Mouse (Mus musculus): Measurements from ENCODE around the gene Dnajc6. TPM values are rescaled to one million over a fixed set of nuclear protein-coding genes. Genes with fewer than 3 reads are reported as not detected.
A peak's percentile ranks its signal among the peaks of the same experiment; 100 is the strongest.

The Dnajc6 gene
- polyA plus RNA-seq, 1 experiment from 2014 or later = 1.2 TPM

DNA sequence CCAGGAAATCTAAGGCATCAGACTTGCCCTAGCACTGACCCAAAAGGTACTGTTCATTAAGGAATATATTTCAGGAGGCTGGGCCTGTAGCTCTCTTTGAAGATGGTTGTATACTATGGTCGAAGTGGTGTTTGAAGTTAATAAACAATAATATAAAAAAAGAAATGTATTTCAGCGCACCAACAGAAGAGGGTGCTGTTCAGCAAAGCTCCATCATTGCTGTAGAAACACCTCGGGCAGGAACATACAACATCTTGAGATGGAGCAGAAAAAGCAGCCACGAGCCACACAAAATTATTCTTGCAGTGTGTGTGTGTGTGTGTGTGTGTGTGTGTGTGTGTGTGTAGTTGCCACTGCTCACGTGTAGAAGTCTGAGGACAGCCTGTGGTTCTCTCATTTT, 25.9 kb upstream of the Dnajc6 start:
- Histone ChIP-seq H3K27me3 (ENCODE audit: low read depth, poor library complexity, severe bottlenecking) (no peaks in the 10 kb centered on the region), H3K36me3 (peaks cover 10% of the 10 kb centered on the region; the same call in 1 of the 2 replicates), H3K27ac (replicated peaks) (no peak overlapping the region), H3K4me1 (peaks cover 3% of the 10 kb centered on the region; the same call in 1 of the 2 replicates), H3K4me3 (no peak overlapping the region), H3K9me3 (replicated peaks) (no peaks in the 10 kb centered on the region)
- 68% methylated on average over 5 of the region's 5 CpGs for WGBS
- no peak for DNase-seq (ENCODE audit: low spot score)

DNA sequence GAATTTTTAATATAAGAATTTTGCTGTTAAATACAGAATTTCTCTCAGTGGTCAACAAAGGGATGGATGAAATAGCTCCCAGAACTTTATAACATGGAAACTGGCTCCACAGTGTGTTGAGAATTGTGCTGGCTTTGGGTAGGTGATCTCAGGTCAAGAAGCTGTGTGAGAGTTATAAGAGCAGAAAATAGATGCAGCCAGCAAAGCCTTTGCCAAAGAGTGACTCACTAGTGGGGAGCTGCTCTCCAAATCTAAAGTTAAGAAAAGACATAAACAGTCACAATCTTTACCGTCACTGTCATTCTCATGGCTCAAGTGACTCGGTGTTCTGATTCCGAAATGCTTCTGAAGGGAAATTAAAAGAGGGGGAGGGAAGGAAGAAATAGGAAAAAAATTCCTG, 23.7 kb upstream of the Dnajc6 start:
- Histone ChIP-seq H3K4me1 (0 out of 2 replicates have a peak, but pooled peaks cover 1% of the 10 kb centered on the region), H3K27ac (replicated peaks) (no peak overlapping the region), H3K27me3 (ENCODE audit: low read depth, poor library complexity, severe bottlenecking) (no peaks in the 10 kb centered on the region), H3K9me3 (replicated peaks) (no peaks in the 10 kb centered on the region), H3K4me3 (no peak overlapping the region), H3K36me3 (no peaks in the 10 kb centered on the region)
- no peak for DNase-seq (ENCODE audit: low spot score)
- 95% methylated on average over 3 of the region's 3 CpGs for WGBS

DNA sequence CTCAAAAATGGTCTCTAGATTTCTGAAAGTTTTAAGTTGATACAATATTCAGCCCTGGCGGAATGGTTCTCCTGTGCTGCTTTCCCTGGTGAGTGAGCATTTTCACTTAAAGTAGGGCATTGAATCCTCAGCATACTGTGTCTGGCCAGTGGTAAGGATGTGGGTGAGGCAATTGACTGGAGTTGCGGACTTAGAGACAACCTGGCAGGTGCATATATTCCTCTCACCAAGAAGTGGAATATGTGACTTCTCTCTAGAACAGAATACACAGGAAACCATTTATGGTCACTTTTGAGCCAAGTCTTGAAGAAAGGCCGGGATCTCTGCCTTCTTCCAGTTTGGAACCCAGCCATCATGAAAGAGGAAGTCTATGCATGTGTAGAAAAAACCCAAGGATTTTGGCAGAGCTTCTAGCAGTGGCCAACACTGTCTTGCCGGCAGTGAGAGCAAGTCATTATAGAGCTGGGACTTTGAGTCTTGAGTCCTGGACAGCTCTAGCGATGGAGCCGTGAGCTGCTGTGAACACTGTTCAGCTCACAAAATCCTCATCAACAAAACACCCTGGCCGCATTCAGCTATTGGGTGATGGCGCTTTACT, 6.0 kb upstream of the Dnajc6 start:
- peaks cover 10% of the 10 kb centered on the region; the same call in 1 of the 2 replicates for H3K4me1 ChIP-seq
- no peaks in the 10 kb centered on the region for H3K36me3 ChIP-seq
- WGBS = 94% methylated on average over 8 of the region's 8 CpGs
- no peak overlapping the region for H3K4me3 ChIP-seq
- DNase-seq (ENCODE audit: low spot score) = no peak
- H3K27ac ChIP-seq (replicated peaks) = no peak overlapping the region
- H3K27me3 ChIP-seq (ENCODE audit: low read depth, poor library complexity, severe bottlenecking) = peaks cover 16% of the 10 kb centered on the region
- H3K9me3 ChIP-seq (replicated peaks) = no peaks in the 10 kb centered on the region

DNA sequence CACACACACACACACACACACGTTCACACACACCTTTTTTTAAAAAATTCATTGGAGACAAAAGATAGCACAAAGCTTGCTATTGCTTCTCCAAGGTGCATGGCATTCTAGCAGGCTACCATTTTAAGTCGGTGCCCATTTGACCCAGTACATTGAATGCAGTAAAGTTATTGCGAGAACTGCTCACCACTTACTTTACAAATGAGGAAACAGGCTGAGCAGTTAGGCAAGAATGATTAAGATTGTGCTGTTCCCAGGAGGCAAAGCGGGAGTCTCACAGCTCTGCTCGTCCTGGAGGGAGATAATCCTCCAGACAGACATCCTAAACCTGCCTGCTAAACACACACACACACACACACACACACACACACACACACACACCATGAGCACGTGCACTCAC, 4.7 kb upstream of the Dnajc6 start:
- 63% methylated on average over 6 of the region's 6 CpGs for WGBS
- Histone ChIP-seq H3K9me3 (replicated peaks) (no peaks in the 10 kb centered on the region), H3K4me3 (no peak overlapping the region), H3K27me3 (ENCODE audit: low read depth, poor library complexity, severe bottlenecking) (peaks cover 29% of the 10 kb centered on the region), H3K36me3 (no peaks in the 10 kb centered on the region), H3K4me1 (peaks cover 17% of the 10 kb centered on the region), H3K27ac (replicated peaks) (no peak overlapping the region)
- no peak for DNase-seq (ENCODE audit: low spot score)

DNA sequence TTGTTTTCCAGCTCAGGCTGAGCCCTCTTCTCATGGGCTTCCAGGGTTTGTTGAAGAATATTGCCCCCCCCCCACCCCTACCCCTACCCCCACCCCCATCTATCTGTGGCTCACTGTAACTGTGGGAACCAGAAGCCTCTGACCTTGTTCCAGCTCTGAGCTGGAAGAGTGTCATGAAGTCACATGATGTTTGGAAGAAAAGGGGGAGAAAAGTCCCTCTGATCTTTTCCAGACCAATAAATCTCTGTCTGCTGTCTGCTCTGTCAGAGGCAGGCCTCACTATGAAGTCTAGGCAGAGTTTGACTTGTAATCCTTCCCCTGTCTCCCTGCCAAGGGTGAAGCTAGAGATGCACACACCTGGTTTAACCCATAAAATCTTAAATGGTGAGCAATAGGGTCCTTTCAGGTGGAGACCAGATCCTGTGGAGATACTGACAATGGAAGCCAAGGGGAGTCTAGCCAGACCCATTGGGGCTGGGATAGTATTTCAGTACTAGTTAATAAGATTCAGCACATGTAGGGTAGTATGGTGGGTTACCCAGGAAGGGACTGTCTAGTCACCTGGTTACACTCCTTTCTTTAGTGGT, 2.7 kb upstream of the Dnajc6 start:
- Histone ChIP-seq H3K4me3 (no peak overlapping the region), H3K4me1 (peaks cover 27% of the 10 kb centered on the region), H3K36me3 (no peaks in the 10 kb centered on the region), H3K9me3 (replicated peaks) (no peaks in the 10 kb centered on the region), H3K27me3 (ENCODE audit: low read depth, poor library complexity, severe bottlenecking) (peaks cover 49% of the 10 kb centered on the region), H3K27ac (replicated peaks) (no peak overlapping the region)
- no peak for DNase-seq (ENCODE audit: low spot score)

DNA sequence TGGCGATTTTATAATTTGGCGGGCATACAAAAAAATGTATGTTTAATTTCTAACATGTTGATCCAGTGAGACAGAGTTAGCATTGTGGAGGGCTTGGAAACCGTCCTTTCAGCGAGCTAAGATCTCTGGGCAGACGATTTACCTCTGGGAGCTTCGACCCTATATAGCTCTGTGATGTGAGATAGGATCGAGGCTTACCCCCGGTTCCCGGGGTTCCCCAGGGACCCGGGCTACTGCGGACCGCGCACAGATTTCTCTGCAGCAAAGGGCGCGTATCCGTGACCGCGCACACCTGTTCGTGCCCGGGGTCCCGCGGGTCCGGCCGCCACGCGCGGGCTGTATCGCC, 287 bp upstream of the Dnajc6 start:
- peak overlapping the region; percentile 70; the same call in 1 of the 2 replicates for H3K27ac ChIP-seq (replicated peaks)
- peaks cover 27% of the 10 kb centered on the region for H3K4me1 ChIP-seq
- H3K4me3 ChIP-seq = peak overlapping the region; percentile 69
- 1% methylated on average over 28 of the region's 28 CpGs for WGBS
- no peaks in the 10 kb centered on the region for H3K36me3 ChIP-seq
- no peak for DNase-seq (ENCODE audit: low spot score)
- H3K9me3 ChIP-seq (replicated peaks) = no peaks in the 10 kb centered on the region
- peaks cover 65% of the 10 kb centered on the region for H3K27me3 ChIP-seq (ENCODE audit: low read depth, poor library complexity, severe bottlenecking)

DNA sequence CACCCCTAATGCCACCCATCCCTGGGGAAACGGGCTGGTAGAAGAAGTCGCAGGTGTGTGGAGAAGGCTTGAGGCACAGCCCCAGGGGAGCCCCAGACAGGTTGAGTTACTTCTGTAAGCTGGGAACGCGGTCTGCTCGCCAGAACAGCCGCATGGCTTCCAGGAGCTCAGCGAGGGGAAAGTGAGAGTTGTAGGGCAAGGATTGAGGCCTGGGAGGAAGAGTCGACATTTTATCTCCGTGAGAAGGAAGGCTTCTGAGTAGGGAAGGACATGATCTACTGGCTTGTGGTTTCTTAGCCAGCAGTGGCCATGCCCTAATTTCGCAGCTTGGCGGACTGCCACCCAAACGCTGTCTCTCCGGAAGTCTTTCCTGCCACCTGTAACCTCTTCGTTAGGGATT, 888 bp downstream of the Dnajc6 start:
- H3K4me3 ChIP-seq = peak overlapping the region; percentile 69
- peaks cover 27% of the 10 kb centered on the region for H3K4me1 ChIP-seq
- peaks cover 75% of the 10 kb centered on the region for H3K27me3 ChIP-seq (ENCODE audit: low read depth, poor library complexity, severe bottlenecking)
- H3K27ac ChIP-seq (replicated peaks) = no peak overlapping the region
- H3K36me3 ChIP-seq = no peaks in the 10 kb centered on the region
- 5% methylated on average over 14 of the region's 14 CpGs for whole genome bisulfite sequencing
- DNase-seq (ENCODE audit: low spot score) = peak; percentile 39
- no peaks in the 10 kb centered on the region for H3K9me3 ChIP-seq (replicated peaks)

DNA sequence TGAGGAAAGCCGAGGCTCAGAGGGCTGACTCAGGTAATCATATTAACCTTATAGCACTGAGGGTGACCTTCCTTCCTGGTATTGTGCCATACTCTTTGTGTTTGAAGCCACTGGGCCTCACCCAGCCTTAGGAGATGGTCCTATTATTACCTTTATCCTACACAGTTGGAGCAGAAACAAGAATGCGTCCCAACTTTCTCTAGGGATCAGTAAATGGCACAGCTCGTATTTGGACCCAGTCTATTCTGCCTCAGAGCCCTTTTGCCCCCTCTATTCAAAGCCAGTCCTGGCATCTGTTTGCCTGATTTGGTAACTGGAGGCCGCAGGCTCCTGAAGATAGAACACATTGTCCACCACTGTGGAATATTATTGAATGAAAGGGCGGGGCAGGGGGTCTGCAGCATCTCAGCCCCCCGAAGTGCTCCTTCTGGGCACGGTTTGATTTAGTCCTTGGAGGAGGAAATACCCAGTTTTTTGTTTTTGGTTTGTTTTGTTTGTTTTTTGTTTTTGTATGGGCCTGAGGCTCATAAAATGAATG, 8.1 kb downstream of the Dnajc6 start:
- DNase-seq (ENCODE audit: low spot score) = no peak
- WGBS = 52% methylated on average over 7 of the region's 7 CpGs

DNA sequence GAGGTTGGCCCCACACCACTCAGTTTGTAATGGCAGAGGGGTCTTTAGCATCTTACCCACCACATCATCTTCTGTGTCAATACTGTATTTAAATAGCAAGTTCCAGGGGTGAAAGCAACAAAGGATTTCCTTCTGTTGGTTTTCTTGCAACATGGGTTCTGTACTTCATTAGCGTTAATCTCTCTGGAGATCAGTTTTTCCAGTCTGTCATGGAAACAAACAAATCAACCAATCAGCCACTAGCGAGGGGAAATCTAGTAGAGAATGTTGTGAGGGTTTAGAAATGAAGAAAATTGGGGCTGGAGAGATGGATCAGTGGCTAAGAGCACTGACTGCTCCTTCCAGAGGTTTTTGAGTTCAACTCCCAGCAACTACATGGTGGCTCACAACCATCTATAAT, 9.5 kb downstream of the Dnajc6 start:
- H3K27ac ChIP-seq (replicated peaks) = no peak overlapping the region
- H3K27me3 ChIP-seq (ENCODE audit: low read depth, poor library complexity, severe bottlenecking) = peaks cover 60% of the 10 kb centered on the region
- 86% methylated on average over 2 of the region's 2 CpGs for WGBS
- H3K4me1 ChIP-seq = peaks cover 37% of the 10 kb centered on the region
- no peak for DNase-seq (ENCODE audit: low spot score)
- H3K36me3 ChIP-seq = no peaks in the 10 kb centered on the region
- no peak overlapping the region for H3K4me3 ChIP-seq
- no peaks in the 10 kb centered on the region for H3K9me3 ChIP-seq (replicated peaks)

More for the DNA sequence above, 8.1 kb downstream of the Dnajc6 start:
- Histone ChIP-seq H3K27ac (replicated peaks) (no peak overlapping the region), H3K36me3 (no peaks in the 10 kb centered on the region), H3K9me3 (replicated peaks) (no peaks in the 10 kb centered on the region), H3K4me3 (no peak overlapping the region), H3K27me3 (ENCODE audit: low read depth, poor library complexity, severe bottlenecking) (peaks cover 59% of the 10 kb centered on the region), H3K4me1 (peaks cover 36% of the 10 kb centered on the region)

DNA sequence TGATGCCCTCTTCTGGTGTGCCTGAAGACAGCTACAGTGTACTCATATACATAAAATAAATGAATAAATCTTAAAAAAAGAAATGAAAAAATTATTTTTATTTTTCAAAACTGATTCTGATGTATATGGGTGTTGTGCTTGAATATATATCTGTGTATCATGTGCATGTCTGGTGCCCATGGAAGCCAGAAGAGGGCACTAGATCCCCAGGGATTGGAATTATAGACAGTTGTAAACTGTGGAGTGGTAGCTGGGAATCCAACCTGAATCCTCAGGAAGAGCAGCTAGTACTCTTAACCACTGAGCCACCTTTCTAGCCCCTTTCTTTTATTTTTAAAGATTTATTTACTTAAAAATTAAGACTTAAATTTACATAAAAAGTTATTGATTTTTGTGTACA, 9.9 kb downstream of the Dnajc6 start:
- Histone ChIP-seq H3K4me1 (peaks cover 37% of the 10 kb centered on the region), H3K27ac (replicated peaks) (no peak overlapping the region), H3K9me3 (replicated peaks) (no peaks in the 10 kb centered on the region), H3K4me3 (no peak overlapping the region), H3K27me3 (ENCODE audit: low read depth, poor library complexity, severe bottlenecking) (peaks cover 56% of the 10 kb centered on the region), H3K36me3 (no peaks in the 10 kb centered on the region)
- DNase-seq (ENCODE audit: low spot score) = no peak

DNA sequence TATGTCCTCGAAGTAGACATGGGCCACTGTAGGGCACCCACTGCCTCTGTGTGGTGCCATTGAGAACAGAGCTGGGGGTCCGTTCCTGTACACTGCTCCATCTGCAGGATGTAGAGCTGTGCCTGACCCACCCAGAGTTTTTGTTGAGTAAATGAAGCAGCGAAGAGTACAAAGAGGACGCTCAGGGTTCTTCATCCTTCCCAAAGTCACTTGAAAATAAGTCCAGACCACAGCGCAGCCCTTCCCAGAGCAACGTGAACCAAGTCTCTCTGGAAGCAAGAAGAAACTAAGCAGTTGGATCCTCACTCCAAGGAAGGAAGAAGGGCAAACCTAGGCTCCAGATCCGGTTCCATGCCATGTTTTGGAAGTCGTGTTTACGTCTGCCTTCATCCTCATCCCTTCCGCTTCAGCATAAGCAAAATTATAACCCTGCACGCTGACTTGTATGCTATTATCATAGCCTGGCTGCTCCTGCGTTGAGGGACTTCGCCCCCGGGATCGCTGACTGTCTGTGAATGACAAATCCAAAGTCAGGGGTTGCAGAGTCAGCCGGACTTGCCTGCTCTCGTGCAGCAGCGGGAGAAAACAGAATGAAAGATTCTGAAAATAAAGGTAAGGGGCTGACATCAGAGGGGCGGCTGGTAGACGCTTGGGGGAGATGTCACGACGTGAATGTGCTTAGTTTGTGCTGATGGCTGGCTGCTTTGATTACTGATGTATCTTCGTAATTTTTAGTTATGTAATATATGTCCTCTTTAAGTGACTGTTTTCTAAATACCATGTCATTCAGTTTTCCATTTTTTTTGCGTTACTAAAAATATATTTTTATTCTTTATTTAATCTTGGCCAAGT, 11.3 kb downstream of the Dnajc6 start:
- Histone ChIP-seq H3K4me3 (peak overlapping the region; percentile 61), H3K27ac (replicated peaks) (no peak overlapping the region), H3K27me3 (ENCODE audit: low read depth, poor library complexity, severe bottlenecking) (peaks cover 44% of the 10 kb centered on the region), H3K4me1 (peaks cover 37% of the 10 kb centered on the region), H3K9me3 (replicated peaks) (no peaks in the 10 kb centered on the region), H3K36me3 (no peaks in the 10 kb centered on the region)
- 14% methylated on average over 24 of the region's 24 CpGs for WGBS
- DNase-seq (ENCODE audit: low spot score) = peak; percentile 60

DNA sequence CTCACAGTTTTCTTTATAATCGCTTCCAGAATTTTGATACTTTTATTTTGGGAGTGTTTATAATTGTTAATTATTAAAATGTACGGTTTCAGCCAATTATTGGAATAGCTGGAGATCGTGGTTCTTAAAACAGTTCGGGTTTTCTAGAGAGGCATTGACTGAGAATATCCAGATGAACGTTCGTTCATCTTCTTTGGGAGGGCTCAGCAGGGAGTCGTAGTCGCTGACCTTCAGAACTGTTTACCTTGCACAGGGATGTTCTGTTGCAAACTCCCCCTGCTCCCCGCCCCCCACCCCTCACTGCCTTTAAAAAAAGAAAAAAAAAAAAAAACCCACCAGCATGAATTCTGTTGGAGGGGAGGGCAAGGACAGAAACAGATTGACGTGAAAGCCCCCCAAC, 12.0 kb downstream of the Dnajc6 start:
- peaks cover 37% of the 10 kb centered on the region for H3K4me1 ChIP-seq
- H3K27ac ChIP-seq (replicated peaks) = peak overlapping the region; percentile 63; the same call in 1 of the 2 replicates
- no peaks in the 10 kb centered on the region for H3K9me3 ChIP-seq (replicated peaks)
- H3K36me3 ChIP-seq = no peaks in the 10 kb centered on the region
- no peak for DNase-seq (ENCODE audit: low spot score)
- H3K27me3 ChIP-seq (ENCODE audit: low read depth, poor library complexity, severe bottlenecking) = peaks cover 38% of the 10 kb centered on the region
- H3K4me3 ChIP-seq = peak overlapping the region; percentile 61
- WGBS = 3% methylated on average over 10 of the region's 10 CpGs
